Mouse (Mus musculus): Measurements from ENCODE around the gene Acvr2a.

GRCm38 (mm10) chr2:48768219-48768618 is 45.7 kb upstream of the Acvr2a start:
- TF ChIP-seq CTCF (IDR thresholded peaks at IDR 0.05), result no peak
- no peak for TF ChIP-seq EP300 (IDR thresholded peaks at IDR 0.05; ENCODE audit: insufficient read depth, low read depth, low read length)

All from heart, adult 2 months (tissue).